Mouse (Mus musculus): ENCODE measurements at regions not wholly inside any gene's neighbourhood (a gene's known extent, or its start where the extent isn't known, plus 50 kb on each side); places are given as distances from the start of the nearest gene placed in this dataset.
A peak's percentile ranks its signal among the peaks of the same experiment; 100 is the strongest.

DNA sequence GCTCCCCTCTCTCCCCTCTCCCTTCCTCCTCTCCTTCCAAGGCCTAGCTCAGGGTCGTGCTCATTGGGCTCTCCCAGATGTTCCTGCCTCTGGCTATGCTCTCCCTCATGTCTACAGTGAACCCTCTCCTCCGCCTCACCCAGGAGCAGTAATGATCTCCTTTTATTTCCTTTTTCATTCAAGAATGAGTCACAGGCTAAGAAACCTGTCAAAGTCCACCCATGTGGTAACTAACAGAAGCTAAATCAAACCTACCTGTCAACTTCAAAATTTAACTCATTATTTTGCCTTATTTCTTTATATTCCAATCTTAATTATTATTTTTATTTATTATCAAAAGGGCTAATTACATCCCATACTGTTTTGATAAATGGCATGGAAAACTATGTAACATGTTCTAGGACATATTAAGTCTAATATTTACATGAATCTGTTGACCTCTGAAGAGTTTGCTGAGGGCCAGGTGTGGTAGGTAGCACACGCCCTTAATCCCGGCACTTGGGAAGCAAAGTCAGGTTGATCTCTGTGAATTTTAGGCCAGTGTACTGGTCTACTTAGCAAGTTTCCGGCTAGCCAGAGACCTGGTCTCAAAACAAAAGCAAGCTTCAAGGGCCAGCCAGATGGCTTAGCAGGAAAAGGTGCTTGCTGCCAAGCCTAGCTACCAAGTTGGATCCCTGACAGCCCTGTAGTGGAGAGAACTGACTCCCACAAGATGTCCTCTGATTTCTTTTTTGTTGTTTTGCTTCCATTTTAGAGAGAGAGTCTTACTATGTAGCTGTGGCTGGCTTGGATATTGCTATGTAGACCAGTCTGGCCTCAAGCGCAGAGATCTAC, 51.9 kb upstream of the Slc16a1 start:
- intact Hi-C loops (cut with DNase I): no loop called here

GRCm38 (mm10) chr3:104585303-104585702, 53.2 kb upstream of the Slc16a1 start:
- no peak for DNase-seq
- intact Hi-C loops (cut with DNase I): no loop called here

More for the DNA sequence above, 51.9 kb upstream of the Slc16a1 start:
- DNase-seq: peak in 1 of 2 experiments; percentile 26

DNA sequence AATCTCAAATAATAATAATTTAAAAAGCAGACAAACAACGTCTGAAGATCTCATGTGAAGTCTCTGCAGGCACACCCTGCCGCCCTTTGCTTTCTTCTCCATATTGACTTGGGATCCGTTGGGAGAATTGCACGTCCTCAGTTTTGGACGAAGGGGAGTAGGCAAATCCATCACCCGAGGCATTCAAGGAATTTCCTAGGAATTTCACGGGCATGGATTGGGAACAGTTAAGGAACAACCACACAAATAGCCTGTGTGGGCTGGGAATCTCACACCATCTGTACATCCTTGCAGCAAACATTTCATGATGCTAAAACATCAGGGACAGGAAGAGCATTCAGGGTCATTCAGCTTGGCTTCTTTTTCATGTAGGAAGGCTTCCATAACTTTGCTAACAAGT, 55.2 kb upstream of the Slc16a1 start:
- intact Hi-C loops (cut with DNase I): no loop called here

DNA sequence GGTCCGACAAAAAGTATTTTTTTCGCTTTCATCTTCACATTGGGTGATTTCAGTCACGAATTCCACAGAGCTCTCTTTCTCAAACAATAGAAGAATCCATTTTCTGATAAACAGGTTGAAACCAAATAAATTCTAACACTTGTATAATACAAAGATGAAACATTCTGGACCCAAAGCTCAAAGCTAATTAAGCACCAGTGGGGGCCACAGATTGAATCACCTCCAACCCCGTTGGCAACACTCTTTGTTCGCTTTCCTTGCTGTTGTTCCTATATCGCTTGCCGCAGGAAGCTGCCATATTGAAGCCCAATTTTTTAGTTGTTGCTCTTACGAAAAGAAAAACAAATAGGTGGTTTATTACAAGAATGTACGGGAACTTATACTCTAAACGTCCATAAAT, 55.9 kb upstream of the Slc16a1 start:
- no peak for DNase-seq
- intact Hi-C loops (cut with DNase I): no loop called here

More for the DNA sequence above, 55.2 kb upstream of the Slc16a1 start:
- no peak for DNase-seq

DNA sequence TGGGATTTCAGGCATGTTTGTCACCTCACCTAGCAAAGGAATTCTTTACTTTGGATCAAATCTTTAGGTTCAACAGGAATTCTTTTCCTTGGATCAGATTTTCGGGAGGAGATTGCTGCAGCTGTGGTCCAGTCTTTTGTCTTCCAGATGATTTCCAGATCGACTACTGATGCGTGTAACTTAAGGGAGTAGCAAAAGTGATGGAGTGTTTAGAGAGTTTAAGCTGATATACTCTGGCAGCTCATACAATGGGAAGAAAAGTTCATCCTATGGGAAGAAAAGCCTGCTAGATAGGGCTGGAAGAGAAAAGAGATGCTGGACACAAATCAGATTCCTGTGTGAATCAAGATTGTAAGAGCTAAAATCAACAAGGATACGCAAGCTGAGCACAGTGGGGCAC, 59.3 kb upstream of the Slc16a1 start:
- intact Hi-C loops (cut with DNase I): no loop called here
- DNase-seq: no peak

DNA sequence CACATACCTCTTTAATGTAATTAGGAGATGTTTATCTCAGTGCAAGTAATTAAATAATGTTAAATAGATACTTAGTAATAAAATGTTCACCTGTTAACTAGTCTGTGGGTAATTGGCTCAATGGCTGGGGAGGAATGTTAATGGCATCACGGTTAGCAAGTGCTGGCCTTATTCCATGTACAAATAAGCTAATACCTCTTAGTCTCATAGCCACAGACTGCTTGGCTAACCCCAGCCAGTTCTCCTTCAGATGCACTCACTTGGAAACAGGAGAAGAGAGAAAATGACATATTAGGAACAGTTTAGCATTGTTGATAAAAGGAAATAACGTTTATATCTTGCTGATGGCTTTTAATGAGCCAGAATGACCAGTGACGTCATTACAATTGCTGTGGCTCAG, 60.1 kb upstream of the Slc16a1 start:
- intact Hi-C loops (cut with DNase I): no loop called here
- DNase-seq: no peak

DNA sequence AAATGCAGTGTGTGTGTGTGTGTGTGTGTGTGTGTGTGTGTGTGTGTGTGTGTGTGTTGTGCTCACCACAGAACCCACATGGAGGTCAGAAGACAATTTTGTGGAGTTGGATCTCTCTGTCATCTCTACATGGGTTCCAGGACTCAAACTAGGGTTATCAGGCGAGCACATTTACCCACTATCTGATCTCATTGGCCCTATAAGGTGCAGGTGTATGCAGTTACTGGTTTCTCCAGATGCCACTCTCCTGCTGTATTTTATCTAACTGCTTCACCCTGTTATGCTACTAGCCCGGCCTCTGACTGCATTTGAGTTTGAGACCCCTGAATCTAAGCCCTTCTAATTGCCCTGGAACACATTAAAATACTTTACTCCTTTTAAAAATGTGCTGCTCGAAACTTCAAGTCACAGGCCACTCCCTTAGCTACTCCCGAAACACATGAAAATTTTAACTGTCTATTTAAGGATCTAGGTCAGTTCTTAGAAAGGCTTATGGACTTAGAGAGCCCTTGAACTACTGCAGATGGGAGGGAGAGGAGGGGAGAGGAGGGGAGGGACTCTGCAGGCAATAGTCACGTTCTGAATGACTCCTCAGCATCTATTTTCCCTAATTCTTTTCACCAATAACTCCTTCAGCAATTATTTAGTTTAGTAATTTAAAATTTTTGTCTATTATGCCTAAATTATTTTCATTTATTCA, 61.1 kb upstream of the Slc16a1 start:
- intact Hi-C loops (cut with DNase I): no loop called here
- DNase-seq: no peak

DNA sequence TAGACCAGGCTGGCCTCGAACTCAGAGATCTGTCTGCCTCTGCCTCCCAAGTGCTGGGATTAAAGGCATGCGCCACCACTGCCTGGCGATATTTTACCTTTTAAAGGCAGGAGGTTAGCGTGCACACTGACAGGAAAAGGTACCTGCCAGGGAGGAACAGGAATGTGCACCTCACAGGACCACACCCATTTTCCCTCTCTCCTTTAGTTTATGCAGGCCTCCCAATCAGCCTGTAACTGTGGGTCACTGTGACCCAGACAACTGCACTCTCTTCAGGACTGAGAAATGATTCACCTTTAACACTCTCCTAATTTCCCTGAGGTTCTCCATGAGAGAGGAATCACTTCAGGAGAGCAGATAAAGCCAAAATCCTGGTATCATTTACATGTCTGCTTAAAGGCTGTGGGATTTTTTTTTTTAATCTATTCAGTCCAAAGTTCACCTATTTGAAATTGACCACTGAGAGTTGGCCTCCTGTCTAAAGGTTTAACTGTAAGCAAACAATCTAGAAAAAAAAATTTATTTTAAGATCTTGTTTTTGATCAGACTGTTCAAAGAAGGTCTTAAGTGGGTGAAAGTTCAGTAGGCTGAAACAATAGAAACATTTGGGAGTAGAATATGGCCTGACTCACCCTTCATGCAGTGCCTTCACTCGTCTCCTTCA, 61.7 kb upstream of the Lrig2 start:
- intact Hi-C loops (cut with DNase I): no loop called here
- DNase-seq: no peak

DNA sequence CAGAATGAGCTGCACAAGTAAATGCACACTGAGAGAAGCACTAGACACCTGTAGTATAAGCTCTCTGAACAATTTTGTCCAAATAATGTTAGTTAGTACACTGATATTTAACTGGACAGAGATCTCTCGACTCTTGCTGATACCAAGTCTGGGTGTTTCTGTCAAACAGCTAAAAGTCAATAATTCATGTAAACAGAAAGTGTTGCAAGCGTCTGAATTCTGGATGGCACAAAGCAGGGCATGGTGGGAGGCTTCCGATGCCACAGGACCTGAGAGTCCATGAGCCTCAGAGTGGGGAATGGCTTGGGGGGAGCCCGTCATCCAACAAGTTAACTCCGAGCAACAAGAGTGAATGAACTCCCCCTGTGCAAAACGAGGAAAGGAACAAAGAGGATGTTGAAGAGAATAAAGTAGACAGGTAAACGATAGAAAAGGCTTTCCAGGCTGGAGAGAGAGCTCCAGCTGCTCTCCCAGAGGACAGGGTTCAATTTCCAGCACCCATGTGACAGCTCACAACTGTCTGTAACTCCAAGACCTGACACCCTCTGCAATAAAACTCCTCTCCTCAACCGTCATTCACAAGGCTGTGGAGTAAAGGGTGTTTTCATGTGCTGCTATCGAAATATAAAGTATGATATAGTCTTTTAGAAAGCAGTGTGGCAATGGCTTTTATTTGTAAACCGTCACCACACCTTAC, 60.4 kb upstream of the Lrig2 start:
- no peak for DNase-seq
- intact Hi-C loops (cut with DNase I): no loop called here

DNA sequence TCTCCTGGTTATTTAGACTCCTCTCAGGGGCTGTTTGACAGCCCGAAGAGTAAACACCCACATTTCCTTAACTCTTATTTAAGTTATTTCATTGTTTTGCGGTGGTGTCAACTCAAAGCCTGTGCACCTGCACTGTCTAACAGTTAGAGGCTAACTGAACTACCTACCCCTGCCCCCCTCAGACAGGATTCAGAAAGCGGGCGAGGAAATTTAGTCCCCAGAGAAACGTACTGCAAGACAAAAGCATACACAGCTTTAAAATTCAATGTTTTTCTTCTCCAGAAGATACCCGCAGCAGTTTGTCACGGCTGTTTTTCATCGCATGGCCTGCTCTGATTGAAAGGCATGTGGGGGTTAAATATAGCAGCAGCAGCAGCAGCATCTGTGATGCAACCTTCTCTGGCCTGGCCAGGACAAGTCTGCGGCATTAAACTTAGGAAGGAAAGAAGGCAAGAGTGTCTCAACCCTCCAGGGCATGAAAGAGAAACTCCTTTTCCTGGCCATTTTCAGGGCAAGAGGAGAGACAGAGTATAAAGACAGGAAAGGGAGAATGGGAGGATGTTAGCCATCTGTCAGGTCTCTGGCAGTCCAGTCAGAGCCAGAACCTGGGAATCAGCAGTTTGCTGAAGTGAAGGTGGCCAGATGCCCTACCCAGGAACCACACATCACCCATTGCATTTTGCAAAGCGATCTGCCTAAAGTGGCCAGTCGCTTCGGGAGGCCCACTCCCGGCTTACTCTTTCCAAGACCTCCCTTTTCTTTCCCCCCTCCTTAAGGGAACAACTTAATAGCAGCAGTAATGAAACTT, 53.9 kb upstream of the Lrig2 start:
- DNase-seq: peak; percentile 12 to 24
- intact Hi-C loops (cut with DNase I): no loop called here

- intact Hi-C loops (cut with DNase I): no loop called here
- DNase-seq: no peak
Measured at GRCm38 (mm10) chr3:104564857-104565256, 53.1 kb upstream of the Lrig2 start.

- intact Hi-C loops (cut with DNase I): no loop called here
- DNase-seq: no peak
Measured at GRCm38 (mm10) chr3:104561567-104561966, 49.8 kb upstream of the Lrig2 start.

Data from heart, postnatal 14 days (tissue).